Mouse (Mus musculus) ES-E14 (cell line): ENCODE measurements around the gene Gper1.

ENCODE experiments used
- CHD2 ChIP-seq: IDR thresholded peaks from 2 replicates; pipeline ENCODE4 v1.6.1; 2014; ENCODE audit warnings: mild to moderate bottlenecking, low read depth, low read length, inconsistent platforms
- MAFK ChIP-seq: IDR thresholded peaks from 2 replicates; pipeline ENCODE4 v1.6.1; 2014; ENCODE audit warnings: mild to moderate bottlenecking, low read depth, low read length, inconsistent platforms; ENCODE audit not compliant: insufficient read depth
- ZC3H11A ChIP-seq: IDR thresholded peaks from 2 replicates; pipeline ENCODE4 v1.6.1; 2012; ENCODE audit warnings: low read depth, mild to moderate bottlenecking, inconsistent platforms, low read length, borderline replicate concordance
- ZNF384 ChIP-seq: IDR thresholded peaks from 2 replicates; pipeline ENCODE4 v1.6.1; 2012; ENCODE audit warnings: low read depth, low read length, inconsistent platforms

DNA sequence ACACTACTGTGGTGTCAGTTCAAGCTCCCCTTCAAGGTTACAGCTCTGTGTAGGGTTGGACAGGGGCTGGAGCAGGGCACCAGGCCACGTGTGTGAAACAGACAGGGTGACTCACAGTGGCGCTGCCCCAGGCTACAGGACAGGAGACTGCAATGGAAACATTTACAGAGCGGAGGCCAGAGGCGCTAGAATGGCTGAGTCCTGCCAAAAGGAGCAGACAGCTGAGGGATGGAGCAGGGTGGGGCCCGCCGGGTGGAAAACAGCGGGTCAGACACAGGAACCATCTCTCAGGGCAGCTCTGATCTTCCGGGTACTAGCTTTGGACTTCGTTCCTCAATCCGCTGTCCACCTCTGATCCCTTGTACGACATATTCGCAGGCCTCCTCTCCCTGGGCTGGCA, 13.5 kb upstream of the Gper1 start:
- TF ChIP-seq ZC3H11A (no peak), MAFK (no peak), CHD2 (no peak), ZNF384 (no peak)
